In the genomic region with DNA sequence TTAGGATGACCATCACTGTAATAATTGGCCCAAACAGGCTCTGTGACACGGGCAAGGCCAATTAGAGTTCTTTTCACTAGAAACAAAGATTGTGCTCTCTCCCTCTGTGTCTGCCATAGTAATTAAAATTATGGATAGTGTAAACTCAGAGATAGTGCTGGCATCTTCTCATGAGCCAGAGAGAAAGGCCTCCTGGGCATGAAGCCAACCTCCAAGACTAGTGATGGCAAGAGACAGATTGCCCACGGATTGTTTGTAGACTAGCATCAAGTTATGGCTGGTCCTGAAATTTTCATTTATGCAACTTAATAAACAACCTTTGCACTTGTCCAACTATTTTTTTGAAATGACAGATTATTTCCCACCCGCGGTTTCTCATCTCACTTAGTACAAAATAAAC, we compare ENCODE assay signal across 28 mouse cellular contexts. TPM values are rescaled to one million over a fixed set of nuclear protein-coding genes. Genes with fewer than 3 reads are reported as not detected.
DNase-seq lines count a peak whose midpoint lies in the region; TF ChIP-seq lines count a peak whose summit lies in the region.
"Had no signal": no experiment of that assay in that cellular context is flagged by ENCODE, and none has a peak within 500 bp of the region (broad histone marks: within the 10 kb centered on the region; RNA-seq: fewer than 3 reads in every experiment).

No protein-coding gene starts in this region.

- DNase-seq in cerebellum, postnatal 25 days = peak; percentile 27 to 73
- no peak for DNase-seq in cerebellum, adult 8-10 months
- peak; percentile 29 to 58 for DNase-seq in layer of hippocampus, adult 8-10 months (ENCODE audit: low spot score in 2 of 2)
- DNase-seq in layer of hippocampus, postnatal 10 days (ENCODE audit: low spot score in 2 of 2) = no peak
- peak; percentile 13 for DNase-seq in retina, postnatal 1 day
- no peak for DNase-seq in retina, embryonic 14.5 days (ENCODE audit: low spot score)
- DNase-seq in brain, embryonic 14.5 days (ENCODE audit: low read depth) = peak; percentile 64
- no peak for DNase-seq in lung, postnatal 4 days
- DNase-seq: adrenal gland, adult 2 months; gastrocnemius, adult 2 months; kidney, adult 2 months; kidney, postnatal 14 days; midbrain, embryonic 14.5 days; thymus, postnatal 25 days had no signal

- TF ChIP-seq POLR2A in brain, embryonic 14.5 days (IDR thresholded peaks at IDR 0.05; ENCODE audit: borderline replicate concordance, extremely low read depth, insufficient read depth, insufficient read length, poor library complexity, severe bottlenecking) = no peak

- no peak for TF ChIP-seq CTCF in brain, embryonic 14.5 days (IDR thresholded peaks at IDR 0.05; ENCODE audit: borderline replicate concordance, extremely low read depth, insufficient read depth, insufficient read length)

RNA-seq across cellular contexts. Expression of gene Rcvrn, which starts 17.9 kb away (rescaled TPM):
- total RNA-seq in layer of hippocampus, adult 8-10 months (2022) = 1 to 10 TPM; 1.3 to 2.5 (median 1.6) TPM
- total RNA-seq in layer of hippocampus, postnatal 10 days (2021) = 1 to 10 TPM; 1.4 to 2.1 TPM
- 0.21 and 0.28 TPM in 2 replicates for polyA plus RNA-seq in brain, embryonic 14.5 days (2012; rRNA removed)
- total RNA-seq: CH12.LX; gastrocnemius, adult 2 months; megakaryocyte progenitor cell, adult 5-6 weeks; MEL had no signal
- polyA plus RNA-seq: adrenal gland, adult 2 months; embryonic facial prominence, embryonic 13.5 days; gonadal fat pad, adult 2 months; heart, embryonic 10.5 days; heart, postnatal 0 days; hindbrain, embryonic 12.5 days; inflammation-experienced regulatory T-cells, adult 6 months; limb, embryonic 12.5 days; liver, embryonic 14.5 days; lung, embryonic 16.5 days; midbrain, embryonic 14.5 days; myocyte; neural tube, embryonic 14.5 days had no signal

RNA-seq across cellular contexts. Expression of gene Glp2r, which starts 58.0 kb away (rescaled TPM):
- total RNA-seq in layer of hippocampus, adult 8-10 months (2022) = 1 to 10 TPM; 1.7 to 2.2 (median 1.8) TPM
- total RNA-seq in layer of hippocampus, postnatal 10 days (2021) = under 1 TPM; 0.43 to 0.54 TPM
- polyA plus RNA-seq in brain, embryonic 14.5 days (2012; rRNA removed) = 0.04 and 0.05 TPM in 2 replicates
- total RNA-seq: megakaryocyte progenitor cell, adult 5-6 weeks; MEL had no signal
- polyA plus RNA-seq: adrenal gland, adult 2 months; embryonic facial prominence, embryonic 13.5 days; heart, postnatal 0 days; hindbrain, embryonic 12.5 days; inflammation-experienced regulatory T-cells, adult 6 months; kidney, adult 2 months; limb, embryonic 12.5 days; myocyte; neural tube, embryonic 14.5 days had no signal

Comparison
In these comparisons a context has a peak if more than half of its experiments do, and no peak if none do; other contexts are left out.
1. DNase-seq: peak in cerebellum, postnatal 25 days (2 of 2), layer of hippocampus, adult 8-10 months (2 of 2), retina, postnatal 1 day (single experiment) and brain, embryonic 14.5 days (single experiment); none in cerebellum, adult 8-10 months (single experiment), layer of hippocampus, postnatal 10 days (0 of 2), retina, embryonic 14.5 days (single experiment) and lung, postnatal 4 days (0 of 2).